Mouse (Mus musculus) cerebellum, adult 2 months (tissue): ENCODE measurements around the gene Atp6v1g3. TPM values are rescaled to one million over a fixed set of nuclear protein-coding genes. Genes with fewer than 3 reads are reported as not detected.

Source experiments
- DNase-seq, 2 experiments: peaks; one replicate each; pipeline ENCODE4 v3.0.0; 2021
- H3K27ac ChIP-seq: fragments of 200-500 bp; 2 replicates; pipeline ENCODE4 v1.5.1; 2012; ENCODE audit warnings: low read length, control low read depth, inconsistent platforms; ENCODE audit not compliant: insufficient read depth
- H3K27me3 ChIP-seq: fragments of 200-500 bp; 2 replicates; pipeline ENCODE4 v1.6.1; 2012; ENCODE audit warnings: inconsistent platforms, mild to moderate bottlenecking, low read length, moderate library complexity; ENCODE audit not compliant: control insufficient read depth, insufficient read depth
- H3K4me1 ChIP-seq: fragments of 200-500 bp; 2 replicates; pipeline ENCODE4 v1.6.1; 2011; ENCODE audit warnings: low read length; ENCODE audit not compliant: control insufficient read depth, insufficient read depth
- H3K4me3 ChIP-seq: fragments of 200-500 bp; replicated peaks from 2 replicates; pipeline ENCODE3; 2011; ENCODE audit warnings: mild to moderate bottlenecking, low read depth, low read length, control low read depth; ENCODE audit not compliant: insufficient read depth
- CTCF ChIP-seq: fragments of 200-500 bp; IDR thresholded peaks from 2 replicates; pipeline ENCODE4 v1.5.1; 2011; ENCODE audit warnings: low read depth, mild to moderate bottlenecking, control low read depth, low read length, moderate library complexity, borderline replicate concordance; ENCODE audit not compliant: insufficient read depth
- POLR2A ChIP-seq: fragments of 200-500 bp; IDR thresholded peaks from 2 replicates; pipeline ENCODE4 v1.6.1; 2011; ENCODE audit warnings: low read length, control low read depth, borderline replicate concordance; ENCODE audit not compliant: insufficient read depth
- WGBS: fragments of 180-500 bp; shearing (Covaris S2); methylation state at CpG from one replicate; pipeline ENCODE4 v1.1.7; 2018; 5-methylcytosine and 5-hydroxymethylcytosine counted together
- polyA plus RNA-seq: library from polyadenylated mRNA; depleted of rRNA; stranded (reverse); fragments of >200 nt; gene quantifications from 2 replicates; pipeline ENCODE4 v1.2.3, GENCODE M21; 2012

Gene Atp6v1g3
- polyA plus RNA-seq, 1 experiment, result not detected

- 90% methylated on average over 4 of the region's 4 CpGs for WGBS
- DNase-seq, result no peak
Observed at GRCm38 (mm10) chr1:138323076-138323630, 49.6 kb downstream of the Atp6v1g3 start.

GRCm38 (mm10) chr1:138326091-138326490, 52.6 kb downstream of the Atp6v1g3 start:
- TF ChIP-seq CTCF, result no peak
- TF ChIP-seq POLR2A, result no peak

More at GRCm38 (mm10) chr1:138323076-138323630, 49.6 kb downstream of the Atp6v1g3 start:
- H3K4me1 ChIP-seq, result no peaks in the 10 kb centered on the region
- no peak overlapping the region for H3K4me3 ChIP-seq
- no peak for TF ChIP-seq CTCF
- no peaks in the 10 kb centered on the region for H3K27me3 ChIP-seq
- no peak overlapping the region for H3K27ac ChIP-seq

GRCm38 (mm10) chr1:138326566-138326965, 53.0 kb downstream of the Atp6v1g3 start:
- Histone ChIP-seq H3K4me3 (no peak overlapping the region), H3K27me3 (no peaks in the 10 kb centered on the region), H3K27ac (no peak overlapping the region), H3K4me1 (no peaks in the 10 kb centered on the region)
- no peak for TF ChIP-seq CTCF
- no peak for TF ChIP-seq POLR2A
- WGBS, result 14% methylated on average over 2 of the region's 2 CpGs
- DNase-seq, result no peak

More at GRCm38 (mm10) chr1:138326091-138326490, 52.6 kb downstream of the Atp6v1g3 start:
- no peak overlapping the region for H3K4me3 ChIP-seq
- no peak for DNase-seq
- H3K27me3 ChIP-seq, result no peaks in the 10 kb centered on the region
- no peak overlapping the region for H3K27ac ChIP-seq
- H3K4me1 ChIP-seq, result no peaks in the 10 kb centered on the region
- WGBS, result 8% methylated on average over 4 of the region's 4 CpGs

GRCm38 (mm10) chr1:138327466-138328245, 54.1 kb downstream of the Atp6v1g3 start:
- 67% methylated on average over 18 of the region's 18 CpGs for WGBS
- H3K4me1 ChIP-seq, result no peaks in the 10 kb centered on the region
- TF ChIP-seq POLR2A (no peak), CTCF (no peak)
- no peak for DNase-seq
- no peak overlapping the region for H3K4me3 ChIP-seq
- no peak overlapping the region for H3K27ac ChIP-seq
- no peaks in the 10 kb centered on the region for H3K27me3 ChIP-seq

- 2% methylated on average over 12 of the region's 12 CpGs for WGBS
- no peaks in the 10 kb centered on the region for H3K27me3 ChIP-seq
- H3K27ac ChIP-seq, result no peak overlapping the region
- peak in 1 of 2 experiments; percentile 6 for DNase-seq
- no peak overlapping the region for H3K4me3 ChIP-seq
- no peaks in the 10 kb centered on the region for H3K4me1 ChIP-seq
- TF ChIP-seq POLR2A, result no peak
- TF ChIP-seq CTCF, result peak; percentile 19; the same call in 1 of the 2 replicates
Observed at GRCm38 (mm10) chr1:138328320-138328719, 54.8 kb downstream of the Atp6v1g3 start.

- DNase-seq, result no peak
- Histone ChIP-seq H3K27ac (no peak overlapping the region), H3K4me1 (no peaks in the 10 kb centered on the region), H3K4me3 (no peak overlapping the region), H3K27me3 (no peaks in the 10 kb centered on the region)
- 94% methylated on average over 2 of the region's 2 CpGs for WGBS
- TF ChIP-seq POLR2A, result no peak
- TF ChIP-seq CTCF, result no peak
Observed at GRCm38 (mm10) chr1:138330556-138330955, 57.0 kb downstream of the Atp6v1g3 start.

- 74% methylated on average over 4 of the region's 4 CpGs for WGBS
- no peaks in the 10 kb centered on the region for H3K27me3 ChIP-seq
- no peak overlapping the region for H3K27ac ChIP-seq
- TF ChIP-seq POLR2A, result no peak
- no peak for TF ChIP-seq CTCF
- no peaks in the 10 kb centered on the region for H3K4me1 ChIP-seq
- H3K4me3 ChIP-seq, result no peak overlapping the region
- DNase-seq, result no peak
Observed at GRCm38 (mm10) chr1:138331596-138331995, 58.1 kb downstream of the Atp6v1g3 start.

- no peaks in the 10 kb centered on the region for H3K27me3 ChIP-seq
- WGBS, result 46% methylated on average over 2 of the region's 2 CpGs
- no peaks in the 10 kb centered on the region for H3K4me1 ChIP-seq
- no peak overlapping the region for H3K27ac ChIP-seq
- no peak overlapping the region for H3K4me3 ChIP-seq
- no peak for TF ChIP-seq POLR2A
- TF ChIP-seq CTCF, result no peak
- no peak for DNase-seq
Observed at GRCm38 (mm10) chr1:138334701-138335100, 61.2 kb downstream of the Atp6v1g3 start.
